Mouse (Mus musculus) heart, postnatal 0 days (tissue): ENCODE results near the gene 4931406C07Rik.

ENCODE experiments used
- CTCF ChIP-seq: IDR thresholded peaks from 2 replicates; pipeline ENCODE4 v1.5.1; 2016; ENCODE audit warnings: antibody characterized with exemption, control low read depth, low read depth
- EP300 ChIP-seq: IDR thresholded peaks from 2 replicates; pipeline ENCODE4 v1.6.1; 2016; ENCODE audit warnings: antibody characterized with exemption, low read depth

- TF ChIP-seq CTCF (no peak), EP300 (no peak)
Measured at GRCm38 (mm10) chr9:15242130-15242529, 64.1 kb downstream of the 4931406C07Rik start.
